Mouse (Mus musculus) liver, embryonic 14.5 days (tissue): ENCODE measurements around the gene Accs.

Source experiments
- CTCF ChIP-seq: IDR thresholded peaks from 2 replicates; pipeline ENCODE4 v1.5.1; 2016; ENCODE audit warnings: antibody characterized with exemption, low read depth, control low read depth
- EP300 ChIP-seq: IDR thresholded peaks from 2 replicates; pipeline ENCODE4 v1.6.1; 2016; ENCODE audit warnings: antibody characterized with exemption, low read depth

DNA sequence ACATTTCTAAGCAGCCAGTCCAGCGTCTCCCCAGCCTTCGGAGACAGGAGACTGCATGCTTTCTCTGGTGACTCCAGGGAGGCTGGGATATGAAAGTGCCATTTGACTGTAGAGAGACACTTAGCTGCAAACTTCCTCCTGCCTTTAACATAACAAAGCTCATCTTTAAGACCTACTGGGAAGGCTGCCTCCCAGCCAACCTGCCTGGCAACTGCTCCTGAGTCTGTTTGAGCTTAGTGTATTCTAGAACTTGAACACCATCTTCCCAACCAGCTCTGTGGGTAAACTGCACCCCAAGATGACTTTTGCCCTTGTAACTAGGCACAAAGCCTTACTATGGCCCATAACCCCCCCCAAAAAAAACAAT lies 64.3 kb downstream of the Accs start:
- TF ChIP-seq CTCF = no peak
- TF ChIP-seq EP300 = no peak
